Mouse (Mus musculus) limb, embryonic 13.5 days (tissue): ENCODE data around the gene Amfr. TPM values are rescaled to one million over a fixed set of nuclear protein-coding genes. Genes with fewer than 3 reads are reported as not detected.

Experiments used
- microRNA-seq: library from miRNA; unstranded; fragments of <30 nt; microRNA quantifications from one replicate; pipeline ENCODE4, GENCODE M21; 2016
- polyA plus RNA-seq: library from polyadenylated mRNA; unstranded; fragments of >200 nt; fragmentation: Nextera tagmentation; extraction: Ambion mirVana; gene quantifications from 2 replicates; pipeline ENCODE4 v1.2.1, GENCODE M21; 2015

Gene Amfr
- polyA plus RNA-seq, 1 experiment from 2014 or later = 41.9 TPM

Small RNA genes within 50 kb of the gene (microRNA-seq; reads per million reads assigned to microRNA genes)
- not detected for gene Gm24159

Other genes starting within 250 kb of the Amfr start
- 2.8 and 4.3 TPM in 2 replicates for gene Gnao1, start 202.9 kb downstream of the Amfr start, polyA plus RNA-seq
- 118 and 122 TPM in 2 replicates for gene Nudt21, start 24.2 kb upstream of the Amfr start, polyA plus RNA-seq
- 15.8 and 16.7 TPM in 2 replicates for gene Ogfod1, start 24.4 kb upstream of the Amfr start, polyA plus RNA-seq
- 11.8 and 15.2 TPM in 2 replicates for gene Bbs2, start 86.1 kb upstream of the Amfr start, polyA plus RNA-seq
- gene Mt4, start 124.4 kb upstream of the Amfr start, polyA plus RNA-seq = not detected in 2 replicates
- 0.99 and 1.2 TPM in 2 replicates for gene Mt3, start 139.8 kb upstream of the Amfr start, polyA plus RNA-seq
- 28.0 and 31.7 TPM in 2 replicates for gene Mt2, start 159.8 kb upstream of the Amfr start, polyA plus RNA-seq
- gene Mt1, start 166.2 kb upstream of the Amfr start, polyA plus RNA-seq = 77.3 and 102 TPM in 2 replicates
- 93.7 and 99.2 TPM in 2 replicates for gene Nup93, start 201.7 kb upstream of the Amfr start, polyA plus RNA-seq